Mouse (Mus musculus) midbrain, embryonic 16.5 days (tissue): ENCODE data around the gene Slc38a1. TPM values are rescaled to one million over a fixed set of nuclear protein-coding genes. Genes with fewer than 3 reads are reported as not detected.
"Not testable (repeated sequence)": the region's sequence is repeated elsewhere in the genome, so short reads cannot be mapped to it uniquely, and the experiment has no call there.

ENCODE experiments used
- ATAC-seq: fragments of 200-750 bp; cut with Nextera tagmentation; 2 replicates; pipeline ENCODE4 v1.8.0; 2017; ENCODE audit warnings: moderate TSS enrichment
- H3K27ac ChIP-seq: fragments of 300-500 bp; sonication (generic); 2 replicates; pipeline ENCODE4 v1.5.1; 2014; ENCODE audit warnings: mild to moderate bottlenecking, low read length, mixed read lengths
- H3K27me3 ChIP-seq: fragments of 300-500 bp; sonication (generic); 2 replicates; pipeline ENCODE4 v1.6.1; 2014; ENCODE audit warnings: low read depth, low read length, mixed read lengths; ENCODE audit not compliant: control insufficient read depth, insufficient read depth
- H3K36me3 ChIP-seq: fragments of 300-500 bp; sonication (generic); 2 replicates; pipeline ENCODE4 v1.6.1; 2014; ENCODE audit warnings: mild to moderate bottlenecking, low read length, moderate library complexity, mixed read lengths; ENCODE audit not compliant: control insufficient read depth, insufficient read depth
- H3K4me1 ChIP-seq: fragments of 300-500 bp; sonication (generic); 2 replicates; pipeline ENCODE4 v1.6.1; 2014; ENCODE audit warnings: mild to moderate bottlenecking, low read length, mixed read lengths; ENCODE audit not compliant: control insufficient read depth, insufficient read depth
- H3K4me2 ChIP-seq: fragments of 300-500 bp; sonication (generic); 2 replicates; pipeline ENCODE4 v1.6.1; 2014; ENCODE audit warnings: mild to moderate bottlenecking, low read length, mixed read lengths
- H3K4me3 ChIP-seq: fragments of 300-500 bp; sonication (generic); 2 replicates; pipeline ENCODE4 v1.5.1; 2014; ENCODE audit warnings: low read depth, mild to moderate bottlenecking, low read length, moderate library complexity, mixed read lengths
- H3K9ac ChIP-seq: fragments of 300-500 bp; sonication (generic); 2 replicates; pipeline ENCODE4 v1.6.1; 2014; ENCODE audit warnings: low read depth, low read length, mixed read lengths
- H3K9me3 ChIP-seq: fragments of 300-500 bp; sonication (generic); replicated peaks from 2 replicates; pipeline ENCODE4 v1.6.1; 2014; ENCODE audit warnings: mild to moderate bottlenecking, low read length, mixed read lengths; ENCODE audit not compliant: control insufficient read depth, poor library complexity, severe bottlenecking
- WGBS: fragments of 180-500 bp; shearing (Covaris S2); extraction: QIAGEN DNeasy Blood & Tissue Kit; methylation state at CpG from one replicate; pipeline ENCODE4 v1.1.7; 2014; 5-methylcytosine and 5-hydroxymethylcytosine counted together
- polyA plus RNA-seq: library from polyadenylated mRNA; unstranded; fragments of >200 nt; fragmentation: Nextera tagmentation; extraction: Ambion mirVana; gene quantifications from 2 replicates; pipeline ENCODE4 v1.2.1, GENCODE M21; 2015

Slc38a1 gene
- polyA plus RNA-seq, 1 experiment from 2014 or later: 120 TPM

DNA sequence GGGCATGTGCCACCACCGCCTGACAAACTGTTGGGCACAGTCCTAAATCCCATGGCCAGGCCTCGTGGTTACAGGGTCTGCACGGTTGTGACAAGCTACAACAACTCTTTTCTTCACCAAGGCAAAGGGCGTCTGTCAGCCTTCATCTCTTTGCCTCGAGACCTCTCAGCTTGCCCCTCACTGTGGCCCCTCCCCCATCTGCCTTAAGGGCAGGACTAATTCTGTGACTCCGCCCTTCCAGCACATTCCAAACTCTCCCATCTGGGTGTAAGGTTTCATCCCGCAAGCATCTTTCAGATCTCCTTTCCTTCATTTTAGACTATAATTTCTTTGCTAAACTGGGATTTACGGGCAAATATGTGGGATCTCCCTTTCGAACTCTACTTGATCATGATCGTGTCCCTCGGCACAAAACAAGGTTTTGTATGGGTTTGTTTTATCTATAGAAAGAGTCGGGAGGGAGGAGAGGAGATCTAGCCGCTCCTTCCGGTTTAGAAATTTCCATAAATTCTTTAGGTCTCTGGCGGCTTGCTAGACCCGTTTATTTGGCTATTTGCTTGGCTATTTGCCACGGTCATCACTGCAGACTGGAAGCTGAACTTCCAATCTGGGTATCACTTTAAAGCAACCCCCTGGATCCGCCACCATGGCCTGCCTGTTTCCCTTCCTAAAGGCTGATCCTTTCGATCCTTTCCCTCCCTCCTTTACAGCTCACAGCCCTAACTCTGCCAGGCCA lies 7.9 kb downstream of the Slc38a1 start:
- Histone ChIP-seq H3K4me3 (no peak overlapping the region), H3K4me1 (peaks cover 23% of the 10 kb centered on the region), H3K4me2 (no peak overlapping the region), H3K27me3 (no peaks in the 10 kb centered on the region), H3K27ac (no peak overlapping the region), H3K9ac (no peak overlapping the region), H3K36me3 (no peaks in the 10 kb centered on the region), H3K9me3 (no peaks in the 10 kb centered on the region)
- 92% methylated on average over 19 of the region's 19 CpGs for WGBS
- ATAC-seq: no peak

DNA sequence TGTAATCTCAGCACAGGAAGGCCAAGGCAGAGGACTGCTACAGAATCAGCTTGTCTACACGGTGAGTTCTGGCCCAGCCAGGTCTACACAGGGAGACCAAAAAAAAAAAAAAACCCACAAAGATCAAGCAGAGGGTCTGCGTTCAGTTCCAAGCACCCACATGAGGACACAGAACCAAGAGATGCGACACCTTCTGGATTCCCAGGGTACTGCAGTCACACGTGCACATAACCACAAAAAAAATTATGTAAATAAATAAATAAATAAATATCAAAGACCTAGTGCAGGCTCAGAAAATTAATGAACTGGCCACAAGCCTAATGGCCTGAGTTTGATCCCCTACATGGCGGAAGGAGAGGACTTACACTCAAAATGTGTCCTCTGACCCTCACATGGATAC lies 10.5 kb downstream of the Slc38a1 start:
- Histone ChIP-seq H3K27me3 (no peaks in the 10 kb centered on the region), H3K36me3 (no peaks in the 10 kb centered on the region), H3K4me2 (no peak overlapping the region), H3K4me3 (no peak overlapping the region), H3K27ac (no peak overlapping the region), H3K4me1 (peaks cover under 1% of the 10 kb centered on the region; the same call in 1 of the 2 replicates), H3K9ac (no peak overlapping the region), H3K9me3 (no peaks in the 10 kb centered on the region)
- 97% methylated on average over 5 of the region's 5 CpGs for WGBS
- ATAC-seq: no peak

DNA sequence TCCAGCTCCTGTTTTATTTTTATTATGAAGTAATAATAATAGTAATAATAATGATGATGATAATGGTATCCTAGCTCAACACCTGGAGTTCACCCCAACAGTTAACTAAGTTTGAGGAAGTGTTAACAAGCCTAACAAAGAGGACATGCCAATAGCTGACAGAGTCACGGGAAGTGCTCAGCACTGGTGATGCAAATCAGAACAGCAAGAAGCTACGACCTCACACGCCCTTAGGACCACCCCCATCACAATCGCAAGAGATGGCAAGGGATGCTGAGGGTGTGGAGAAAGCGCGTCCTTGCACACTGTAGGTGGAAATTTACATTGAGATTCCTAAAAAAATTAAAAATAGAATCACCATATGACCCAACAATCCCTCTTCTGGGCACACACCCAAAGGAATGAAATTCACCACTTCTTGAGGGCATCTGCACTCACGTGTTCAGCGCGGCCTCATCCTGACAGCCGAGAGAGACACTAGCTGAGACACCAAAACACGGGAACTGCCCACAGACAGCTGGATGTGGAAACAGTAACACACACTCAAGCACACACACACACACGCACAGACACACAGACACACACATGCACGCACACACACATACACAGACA lies 11.5 kb downstream of the Slc38a1 start:
- Histone ChIP-seq H3K9ac (no peak overlapping the region), H3K36me3 (no peaks in the 10 kb centered on the region), H3K4me2 (no peak overlapping the region), H3K27ac (no peak overlapping the region), H3K27me3 (no peaks in the 10 kb centered on the region), H3K9me3 (no peaks in the 10 kb centered on the region), H3K4me3 (no peak overlapping the region), H3K4me1 (peaks cover 7% of the 10 kb centered on the region; the same call in 1 of the 2 replicates)
- 90% methylated on average over 13 of the region's 13 CpGs for WGBS
- no peak for ATAC-seq

DNA sequence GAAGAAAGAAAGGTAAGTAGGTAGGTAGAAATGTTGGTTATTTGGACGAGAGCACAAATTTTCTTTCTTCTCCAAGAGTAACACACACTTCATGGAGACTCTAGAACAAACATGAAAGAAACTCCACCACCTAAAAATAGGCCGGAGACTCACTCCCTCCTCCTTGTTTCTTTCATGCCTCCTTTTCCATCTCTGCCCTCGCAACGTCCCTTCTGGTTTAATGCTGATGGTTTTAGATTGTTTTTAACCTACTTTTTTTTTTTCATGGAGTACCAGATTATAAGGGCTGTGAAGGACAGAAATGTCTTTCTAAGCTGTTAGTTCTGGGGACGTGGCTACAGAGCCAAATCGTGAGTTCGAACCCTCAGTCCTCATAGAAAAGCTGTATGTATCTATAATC lies 14.5 kb downstream of the Slc38a1 start:
- no peak overlapping the region for H3K27ac ChIP-seq
- H3K4me2 ChIP-seq: no peak overlapping the region
- ATAC-seq: no peak
- H3K36me3 ChIP-seq: peaks cover 7% of the 10 kb centered on the region
- no peaks in the 10 kb centered on the region for H3K9me3 ChIP-seq
- WGBS: 95% methylated on average over 7 of the region's 7 CpGs
- no peak overlapping the region for H3K4me3 ChIP-seq
- H3K9ac ChIP-seq: no peak overlapping the region
- peaks cover 10% of the 10 kb centered on the region; the same call in 1 of the 2 replicates for H3K4me1 ChIP-seq
- no peaks in the 10 kb centered on the region for H3K27me3 ChIP-seq

DNA sequence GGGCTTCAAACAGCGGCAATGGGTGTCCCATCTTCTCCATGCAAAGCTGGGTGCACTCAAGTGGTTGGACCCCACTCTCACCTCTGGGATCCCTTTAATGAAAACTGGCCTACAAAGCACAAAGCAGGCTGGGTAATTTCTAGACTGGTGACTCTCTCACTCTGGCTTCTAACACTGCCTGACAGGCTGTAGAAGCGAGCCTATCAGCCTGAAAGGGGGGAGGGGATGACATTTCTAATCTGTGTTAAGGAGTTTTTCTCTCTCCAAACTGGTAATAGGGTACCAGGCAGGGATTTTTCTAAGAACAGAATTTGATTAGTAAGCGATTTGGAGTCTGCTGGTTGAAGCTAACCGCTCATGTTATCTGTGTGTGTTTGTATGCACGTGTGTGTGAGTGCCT lies 15.8 kb downstream of the Slc38a1 start:
- no peaks in the 10 kb centered on the region for H3K27me3 ChIP-seq
- no peak overlapping the region for H3K27ac ChIP-seq
- H3K36me3 ChIP-seq: peaks cover 17% of the 10 kb centered on the region
- WGBS: 72% methylated on average over 5 of the region's 5 CpGs
- peaks cover 10% of the 10 kb centered on the region; the same call in 1 of the 2 replicates for H3K4me1 ChIP-seq
- no peak overlapping the region for H3K4me2 ChIP-seq
- H3K9me3 ChIP-seq: no peaks in the 10 kb centered on the region
- H3K9ac ChIP-seq: no peak overlapping the region
- ATAC-seq: no peak
- H3K4me3 ChIP-seq: no peak overlapping the region

DNA sequence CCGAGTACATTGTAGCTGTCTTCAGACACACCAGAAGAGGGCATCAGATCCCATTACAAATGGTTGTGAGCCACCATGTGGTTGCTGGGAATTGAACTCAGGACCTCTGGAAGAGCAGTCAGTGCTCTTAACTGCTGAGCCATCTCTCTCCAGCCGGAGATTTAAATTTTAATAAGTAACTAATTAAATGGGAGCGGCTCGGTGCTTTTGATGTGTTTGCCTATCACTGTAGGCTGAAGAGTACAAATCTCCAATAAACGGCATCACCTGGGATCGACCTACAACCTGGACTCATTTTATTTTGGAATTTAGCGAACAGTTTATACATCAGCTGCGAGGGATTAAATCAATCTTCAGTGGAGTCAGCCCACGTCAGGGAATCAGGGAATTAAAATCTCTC lies 17.7 kb downstream of the Slc38a1 start:
- not testable (repeated sequence) for H3K27ac ChIP-seq, H3K9ac ChIP-seq, H3K4me3 ChIP-seq, H3K4me1 ChIP-seq, H3K4me2 ChIP-seq, H3K27me3 ChIP-seq, H3K9me3 ChIP-seq, ATAC-seq
- 76% methylated on average over 9 of the region's 9 CpGs for WGBS
- H3K36me3 ChIP-seq: peaks cover 17% of the 10 kb centered on the region

DNA sequence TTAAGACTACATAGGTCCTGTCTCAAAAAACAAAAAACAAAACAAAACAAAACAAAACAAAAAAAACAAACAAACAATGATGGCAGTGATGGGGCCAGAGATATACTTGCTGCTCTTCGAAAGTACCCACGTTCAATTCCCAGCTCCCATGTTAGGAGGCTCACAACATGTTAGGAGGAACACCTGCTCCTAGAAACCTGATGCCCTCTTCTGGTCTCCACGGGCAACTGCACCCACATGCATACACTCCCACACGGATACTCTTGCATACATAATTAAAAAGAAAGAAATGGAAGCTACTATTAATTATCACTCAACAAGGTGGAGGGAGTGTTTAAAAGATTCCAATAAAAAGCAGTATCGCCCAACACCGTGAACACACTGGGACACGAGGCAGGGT lies 20.3 kb downstream of the Slc38a1 start:
- Histone ChIP-seq H3K4me1 (peaks cover 10% of the 10 kb centered on the region; the same call in 1 of the 2 replicates), H3K9me3 (no peaks in the 10 kb centered on the region), H3K27me3 (no peaks in the 10 kb centered on the region), H3K9ac (no peak overlapping the region), H3K4me2 (no peak overlapping the region), H3K36me3 (peaks cover 24% of the 10 kb centered on the region), H3K27ac (no peak overlapping the region), H3K4me3 (no peak overlapping the region)
- 99% methylated on average over 7 of the region's 7 CpGs for WGBS
- ATAC-seq: no peak

DNA sequence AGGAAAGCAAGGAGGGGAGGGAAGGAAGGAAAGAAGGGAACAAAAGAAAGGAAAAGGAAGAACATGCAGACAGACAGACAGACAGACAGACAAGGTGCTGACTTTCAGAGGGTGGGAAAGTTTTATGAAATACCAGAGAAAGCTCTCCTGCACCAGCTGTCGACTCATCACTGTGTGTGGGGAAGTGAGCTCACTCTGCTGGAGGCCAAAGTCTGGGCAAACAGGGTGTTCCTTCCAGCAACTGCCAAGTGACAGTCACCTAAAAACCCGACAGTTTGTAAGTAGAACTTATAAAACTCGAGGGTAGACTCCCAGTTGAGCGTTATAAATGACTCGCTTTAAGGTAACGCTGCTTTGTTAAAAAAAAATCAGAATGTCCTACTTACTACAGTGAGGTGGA lies 21.0 kb downstream of the Slc38a1 start:
- Histone ChIP-seq H3K36me3 (peaks cover 24% of the 10 kb centered on the region), H3K4me2 (no peak overlapping the region), H3K9ac (no peak overlapping the region), H3K27me3 (no peaks in the 10 kb centered on the region), H3K9me3 (no peaks in the 10 kb centered on the region), H3K27ac (no peak overlapping the region), H3K4me3 (no peak overlapping the region), H3K4me1 (peaks cover 5% of the 10 kb centered on the region; the same call in 1 of the 2 replicates)
- ATAC-seq: no peak
- WGBS: 89% methylated on average over 6 of the region's 6 CpGs

DNA sequence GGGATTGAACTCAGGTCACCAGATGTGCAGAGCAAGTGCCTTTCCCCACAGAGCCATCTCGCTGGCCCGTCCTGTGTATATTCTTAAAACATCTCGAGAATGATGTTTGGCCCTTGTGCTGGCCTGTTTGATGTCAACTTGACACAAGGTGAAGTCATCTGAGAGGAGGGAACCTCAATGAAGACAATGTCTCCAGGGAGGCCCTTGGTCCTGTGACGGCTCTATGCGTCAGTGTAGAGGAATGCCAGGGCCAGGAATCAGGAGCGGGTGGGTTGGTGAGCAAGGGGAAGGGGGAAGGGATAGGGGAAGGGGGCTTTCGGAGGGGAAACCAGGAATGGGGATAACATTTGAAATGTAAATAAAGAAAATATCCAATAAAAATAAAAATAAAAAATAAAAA lies 25.2 kb downstream of the Slc38a1 start:
- WGBS: 92% methylated on average over 7 of the region's 7 CpGs
- H3K9ac ChIP-seq: no peak overlapping the region
- H3K36me3 ChIP-seq: peaks cover 45% of the 10 kb centered on the region
- ATAC-seq: no peak
- H3K4me2 ChIP-seq: no peak overlapping the region
- H3K27ac ChIP-seq: no peak overlapping the region
- H3K9me3 ChIP-seq: peaks cover 4% of the 10 kb centered on the region; the same call in 1 of the 2 replicates
- H3K4me1 ChIP-seq: no peaks in the 10 kb centered on the region
- no peaks in the 10 kb centered on the region for H3K27me3 ChIP-seq
- H3K4me3 ChIP-seq: no peak overlapping the region
